Mouse (Mus musculus) retina, adult 2 months (tissue): ENCODE results near the gene Tom1l2.

Experiments used
- DNase-seq: peaks from one replicate; pipeline ENCODE4 v3.0.0-alpha.2; 2012; ENCODE audit warnings: low read depth, low spot score

Gene Tom1l2

DNA sequence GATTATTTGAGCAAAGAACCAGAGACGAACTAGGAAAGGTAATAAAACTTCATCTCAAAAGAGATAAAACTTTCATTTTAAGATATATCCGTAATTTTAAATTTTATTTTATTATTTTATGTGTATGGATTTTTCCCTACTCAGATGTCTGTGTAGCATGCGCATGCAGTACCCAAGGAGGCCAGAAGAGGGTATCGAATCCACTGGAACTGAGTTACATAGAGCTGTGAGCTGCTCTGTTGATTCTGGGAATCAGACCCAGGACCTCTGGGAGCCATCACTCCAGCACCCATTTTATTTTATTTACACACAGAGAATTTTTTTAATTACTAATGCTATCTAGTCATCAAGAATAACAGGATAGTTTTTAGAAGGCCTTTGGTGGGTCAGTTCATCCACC, 45.9 kb downstream of the Tom1l2 start:
- DNase-seq = no peak

DNA sequence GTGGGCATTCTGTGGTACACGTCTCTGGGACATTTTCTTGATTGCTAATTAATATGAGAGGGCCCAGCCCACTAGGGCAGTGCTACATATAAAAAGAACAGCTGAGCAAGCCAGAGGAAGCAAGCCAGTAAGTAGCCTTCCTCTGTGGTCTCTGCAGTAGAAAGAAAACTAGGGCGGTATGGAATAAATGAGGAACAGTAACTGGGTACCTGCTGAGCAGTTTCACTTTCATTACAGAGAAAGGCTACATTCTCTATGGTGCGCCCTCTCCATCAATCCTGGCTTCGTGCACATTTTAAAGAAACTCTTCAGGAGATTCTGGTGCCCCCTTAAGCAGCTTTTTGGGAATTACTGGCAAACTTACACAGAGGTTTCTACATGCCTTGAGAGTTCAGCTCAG, 47.1 kb downstream of the Tom1l2 start:
- DNase-seq = no peak

DNA sequence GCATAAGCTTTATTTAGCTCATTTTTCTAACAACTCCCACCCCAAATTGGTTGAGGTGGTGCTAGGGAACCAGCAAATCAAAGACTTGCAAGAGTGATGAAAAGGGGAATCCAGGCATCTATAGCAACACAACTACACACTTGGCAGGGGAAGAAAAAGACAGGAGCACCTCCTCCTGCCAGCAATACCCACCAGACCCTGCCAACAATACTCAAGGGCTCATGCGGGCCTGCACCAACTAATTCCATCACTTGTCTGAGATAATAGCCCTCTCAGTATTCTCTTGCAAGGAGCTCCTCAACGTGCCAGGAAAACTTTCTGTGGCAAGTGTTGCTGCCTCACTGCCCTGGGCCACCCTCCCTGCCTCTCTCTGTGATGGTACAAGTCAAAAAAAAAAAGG, 49.2 kb downstream of the Tom1l2 start:
- DNase-seq = no peak

DNA sequence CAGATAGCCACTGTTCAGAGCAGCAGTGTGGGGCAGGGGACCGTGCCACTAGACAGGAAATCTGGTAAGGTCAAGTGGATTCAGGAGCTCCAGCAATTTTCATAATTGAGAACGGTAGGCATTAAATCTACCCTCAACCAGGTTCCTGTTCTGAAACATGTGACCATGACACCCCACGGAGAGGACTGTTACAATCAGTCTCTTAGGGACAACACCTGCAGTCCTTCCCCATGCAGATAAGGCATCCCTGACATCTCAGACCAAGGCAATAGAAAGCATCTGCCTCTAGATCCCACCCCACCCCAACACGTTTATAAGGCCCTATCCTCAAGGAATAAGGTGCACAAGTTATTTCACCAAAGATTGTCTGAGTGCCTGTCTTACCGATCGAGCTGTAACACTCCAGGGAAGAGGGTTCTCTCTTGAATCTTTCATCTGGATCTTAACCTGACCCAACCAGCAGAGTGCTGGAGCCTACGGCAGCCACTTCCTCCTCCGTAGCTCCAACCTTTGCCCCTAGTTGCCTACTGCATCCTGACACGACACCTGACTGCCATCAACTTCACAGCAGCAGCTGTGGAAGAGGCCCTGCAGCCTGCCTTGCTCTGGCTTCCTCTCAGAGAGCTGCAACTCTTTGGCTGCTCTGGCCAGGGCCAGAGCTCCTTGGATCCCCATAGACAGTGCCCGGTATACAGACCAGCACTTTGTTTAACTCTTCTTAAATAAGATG, 50.2 kb downstream of the Tom1l2 start:
- no peak for DNase-seq

DNA sequence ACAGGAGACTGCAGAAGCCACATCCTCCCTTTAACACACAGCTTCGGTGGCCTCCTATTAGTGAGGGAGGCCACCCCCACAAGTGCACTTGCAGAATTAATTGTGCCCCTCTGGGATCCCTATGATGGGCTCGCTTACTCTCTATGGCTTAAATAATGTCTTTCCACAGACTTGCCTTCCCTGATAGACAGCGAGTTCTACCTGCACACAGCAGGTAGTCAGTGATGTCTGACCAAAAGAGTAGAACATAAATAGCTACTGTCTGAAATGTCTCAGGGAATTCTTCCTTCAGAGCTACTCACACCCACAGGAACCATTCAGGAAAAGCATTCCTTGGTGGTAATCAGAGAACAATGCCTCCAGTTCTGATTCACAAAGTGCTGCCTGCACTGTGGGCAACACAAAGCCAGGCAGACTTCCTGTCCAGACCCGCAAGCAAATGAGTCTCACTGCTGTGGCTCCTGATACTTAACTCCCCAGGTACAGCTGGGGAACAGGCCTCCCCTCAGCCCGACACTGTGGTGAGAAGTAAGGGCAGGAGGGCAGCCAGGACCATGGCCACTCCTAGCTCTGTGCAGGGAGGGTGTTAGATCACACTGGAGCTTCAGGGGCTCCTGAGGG, 51.0 kb downstream of the Tom1l2 start:
- DNase-seq = no peak

DNA sequence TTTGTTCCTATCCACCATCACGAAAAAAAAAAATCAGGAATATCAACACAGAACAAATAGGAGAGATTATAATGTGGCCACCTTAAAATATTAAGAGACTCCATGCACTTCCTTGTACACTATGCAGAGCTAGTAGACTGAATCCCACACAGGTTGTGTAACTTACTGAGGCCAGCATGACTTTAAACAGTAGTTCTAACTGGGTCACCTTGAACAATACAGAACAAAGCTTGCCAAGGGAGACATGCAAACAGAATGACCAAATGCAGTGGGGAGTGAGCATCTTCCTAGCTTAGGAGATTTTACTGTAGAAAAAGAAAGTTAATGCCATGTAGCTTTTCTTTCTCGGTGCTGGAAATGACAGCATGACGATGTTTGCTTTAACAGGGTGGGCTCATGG, 52.4 kb downstream of the Tom1l2 start:
- DNase-seq = no peak

DNA sequence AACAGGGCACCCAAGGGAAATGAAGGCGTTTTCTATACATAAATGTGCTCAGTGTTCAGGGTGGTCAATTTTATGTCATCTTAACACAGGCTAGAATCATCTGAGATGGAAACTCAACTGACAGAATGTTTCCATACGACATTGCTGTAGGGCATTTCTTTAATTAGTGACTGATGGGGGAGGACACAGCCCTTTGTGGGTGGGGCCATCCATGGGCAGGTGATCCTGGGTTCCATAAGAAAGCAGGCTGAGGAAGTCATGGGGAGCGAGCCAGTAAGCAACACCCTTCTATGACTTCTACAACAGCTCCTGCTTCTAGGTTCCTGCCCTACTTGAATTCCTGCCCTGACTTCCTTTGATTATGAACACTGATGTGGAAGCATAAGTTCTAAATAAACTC, 54.9 kb downstream of the Tom1l2 start:
- no peak for DNase-seq

DNA sequence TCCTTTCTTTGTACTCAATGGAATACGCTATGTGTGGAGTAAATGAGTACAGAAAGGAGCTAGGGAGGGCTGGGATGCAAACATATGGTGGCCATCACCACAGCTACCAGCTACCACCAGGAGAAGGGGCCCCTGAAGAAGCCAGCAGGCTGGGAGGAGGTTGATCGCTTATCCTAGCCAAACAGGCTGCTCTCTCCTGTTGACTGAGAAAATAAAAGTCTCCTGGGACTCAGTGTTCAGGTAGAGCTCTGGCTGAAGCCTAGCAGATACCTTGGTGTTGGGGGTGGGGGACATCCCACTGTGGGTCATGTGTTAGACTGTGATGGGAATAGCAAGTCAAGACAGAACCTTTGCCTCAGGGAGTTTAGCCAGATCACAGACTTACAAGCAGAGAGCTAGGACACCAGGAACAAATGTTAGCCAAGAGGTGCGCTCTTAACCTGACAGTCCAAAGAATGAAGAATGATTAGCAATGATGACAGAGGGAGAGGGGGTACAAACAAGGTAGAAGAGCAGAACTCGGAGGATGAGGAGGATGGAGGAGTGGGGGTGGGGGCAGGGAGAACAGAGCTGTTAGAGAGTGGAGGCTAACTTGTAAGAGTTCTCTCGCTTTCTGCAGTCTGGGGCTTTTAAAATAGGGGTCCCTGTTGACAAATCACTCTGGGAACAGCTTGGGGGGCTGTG, 57.9 kb downstream of the Tom1l2 start:
- no peak for DNase-seq

DNA sequence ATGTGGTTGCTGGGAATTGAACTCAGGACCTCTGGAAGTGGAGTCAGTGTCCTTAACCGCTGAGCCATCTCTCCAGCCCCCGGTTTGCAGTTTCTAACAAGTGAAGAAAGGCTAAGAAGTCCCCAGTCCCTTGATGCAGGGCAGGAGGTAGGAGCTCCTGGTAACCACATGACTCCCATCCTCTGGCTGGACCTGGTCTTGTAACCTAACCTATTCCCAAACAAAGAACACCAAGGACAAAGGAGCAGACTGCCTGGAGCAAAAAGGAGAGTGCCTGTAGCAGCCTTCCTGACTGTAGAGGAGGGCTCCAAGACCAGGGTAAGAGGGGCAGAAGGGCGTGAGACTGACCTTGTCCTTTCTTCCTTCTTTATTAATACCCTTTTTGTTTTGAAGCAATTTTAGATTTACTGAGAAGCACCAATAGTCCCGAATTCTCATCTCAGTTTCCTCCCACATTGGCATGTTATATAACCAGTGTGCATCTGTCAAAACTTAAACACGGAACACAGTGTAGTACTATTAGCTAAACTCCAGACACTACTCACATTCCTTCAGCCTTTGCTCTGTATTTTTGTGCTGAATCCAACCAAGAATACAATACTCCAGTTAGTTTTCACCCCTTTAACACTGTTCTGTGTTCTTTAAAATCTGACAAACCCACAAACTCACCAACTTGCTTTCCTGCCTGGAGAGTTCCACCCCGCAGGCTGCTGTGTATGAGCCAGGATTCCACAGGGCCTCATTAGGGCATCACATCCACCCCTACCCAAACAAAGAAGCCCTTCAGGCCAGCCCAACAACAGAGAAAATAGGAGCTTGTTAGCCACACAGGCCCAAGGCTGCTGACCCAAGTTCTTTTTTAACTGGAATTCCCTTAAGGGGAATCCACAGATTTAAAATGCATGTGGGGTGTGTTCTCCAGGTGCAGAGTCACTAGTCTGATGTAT, 58.7 kb downstream of the Tom1l2 start:
- DNase-seq = no peak

DNA sequence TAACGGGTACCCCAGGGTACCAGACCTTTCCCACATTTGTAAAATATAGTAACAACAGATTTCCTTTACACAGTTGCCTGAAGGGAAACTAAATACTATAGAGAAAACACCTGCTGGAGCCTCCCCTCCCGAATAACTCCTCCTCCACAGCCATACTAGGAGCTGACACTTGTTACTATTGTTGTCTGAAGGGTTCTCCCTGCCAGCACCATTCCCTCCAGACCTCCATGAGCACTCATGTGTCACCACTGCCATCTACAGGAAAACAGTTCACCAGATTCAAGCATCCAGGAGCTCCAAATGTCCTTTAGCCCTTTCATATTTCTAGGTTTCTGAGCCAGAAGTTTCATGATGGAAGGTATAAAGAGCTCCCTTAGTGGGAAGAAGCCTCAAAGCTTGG, 60.0 kb downstream of the Tom1l2 start:
- peak; percentile 39 for DNase-seq

DNA sequence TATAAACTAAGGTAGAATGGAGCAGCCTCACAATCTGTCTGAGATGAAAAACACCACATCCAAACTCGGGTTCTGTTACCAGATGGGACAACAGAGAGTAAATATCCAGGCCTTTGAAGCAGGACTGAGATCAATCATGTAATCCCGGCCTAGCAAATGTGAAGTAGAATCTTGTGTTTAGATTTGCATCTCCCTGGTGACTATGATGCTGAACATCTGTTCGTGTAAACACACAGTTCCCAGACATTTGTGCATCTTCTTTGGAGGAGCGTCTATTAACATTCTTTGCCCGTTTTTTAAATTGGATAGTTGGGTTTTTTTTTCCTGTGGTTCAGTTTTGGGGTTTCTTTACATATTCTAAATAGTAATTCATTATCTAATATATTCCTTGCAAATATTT, 63.7 kb downstream of the Tom1l2 start:
- DNase-seq = no peak

DNA sequence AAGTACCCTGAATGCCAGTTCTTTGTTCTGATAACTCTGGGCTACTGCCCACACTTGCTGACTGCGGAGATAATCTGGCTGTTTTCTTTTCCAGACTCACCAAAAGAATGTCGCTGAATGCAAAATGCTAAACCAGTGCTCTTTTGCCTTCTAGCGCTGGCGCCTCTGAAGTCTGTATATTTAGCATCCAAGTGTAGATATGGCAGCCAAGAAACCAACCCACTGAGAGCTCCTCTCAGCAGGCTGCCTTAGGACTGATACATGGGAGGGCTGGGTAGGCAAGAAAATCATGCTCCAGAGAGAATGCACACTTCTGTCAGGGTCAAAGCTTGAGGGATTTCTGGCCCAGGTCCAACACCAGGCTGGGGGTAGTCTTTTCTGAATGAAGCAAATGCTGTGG, 66.4 kb downstream of the Tom1l2 start:
- DNase-seq = no peak

DNA sequence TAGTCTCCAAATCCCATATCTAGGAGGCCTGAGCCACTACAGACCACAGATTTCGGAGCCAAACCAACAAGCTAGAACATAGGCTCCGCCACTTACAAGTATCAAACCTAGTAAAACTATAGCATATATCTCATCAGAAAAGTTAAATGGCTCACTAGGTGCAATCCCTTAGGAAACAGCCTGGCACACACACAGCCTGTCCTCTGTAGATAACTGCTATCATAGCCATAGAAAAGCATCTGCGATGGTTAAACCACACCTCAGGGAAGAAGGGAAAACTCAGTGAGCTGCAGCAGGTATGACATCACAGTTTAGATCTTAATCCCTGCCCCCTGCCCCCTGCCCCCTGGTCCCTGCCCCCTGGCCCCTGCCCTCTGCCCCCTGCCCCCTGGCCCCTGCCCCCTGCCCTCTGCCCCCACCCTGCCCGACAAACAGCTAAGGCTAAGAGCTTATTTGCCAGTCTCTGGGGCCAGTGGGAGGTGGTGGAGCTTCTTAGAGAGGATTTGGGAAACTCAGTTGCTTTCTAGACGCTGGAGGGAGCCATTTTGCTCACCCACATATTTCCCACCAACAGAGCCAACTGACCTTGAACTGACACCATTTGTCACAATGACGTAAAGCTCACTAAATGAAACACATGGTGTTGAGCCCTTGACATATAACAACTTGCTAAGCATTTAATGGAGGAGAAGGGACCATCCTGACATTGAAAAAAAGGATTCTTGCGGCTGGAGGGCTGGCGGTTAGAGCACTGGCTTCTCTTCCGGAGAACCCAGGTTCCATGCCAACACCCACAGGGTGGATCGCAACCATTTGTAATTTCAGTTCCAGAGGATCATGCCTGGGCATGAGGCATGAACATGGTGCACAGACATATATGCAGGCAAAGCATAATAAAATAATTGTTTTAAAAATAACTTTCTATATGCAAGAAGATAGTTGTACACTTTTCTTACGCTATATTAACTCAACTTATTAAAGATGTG, 72.0 kb downstream of the Tom1l2 start:
- DNase-seq = no peak

DNA sequence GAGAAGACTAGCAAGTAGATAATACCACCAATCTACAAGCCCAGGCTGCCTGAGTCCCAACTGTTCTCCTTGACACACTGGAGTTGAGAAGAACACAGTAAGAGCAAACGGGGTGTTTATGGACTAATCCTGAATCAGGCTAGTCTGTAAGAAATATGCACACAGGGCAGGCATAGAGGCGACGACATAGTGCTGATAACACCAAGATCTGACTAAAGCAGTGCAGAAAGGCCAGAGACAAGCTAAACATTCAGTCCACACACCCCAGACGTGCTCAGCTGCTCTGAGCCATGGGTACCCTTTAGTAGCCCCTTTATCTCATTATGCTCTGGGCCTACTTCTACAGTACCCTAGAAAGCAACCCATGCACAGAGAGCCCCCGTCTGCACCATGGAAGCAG, 73.2 kb downstream of the Tom1l2 start:
- DNase-seq = no peak

DNA sequence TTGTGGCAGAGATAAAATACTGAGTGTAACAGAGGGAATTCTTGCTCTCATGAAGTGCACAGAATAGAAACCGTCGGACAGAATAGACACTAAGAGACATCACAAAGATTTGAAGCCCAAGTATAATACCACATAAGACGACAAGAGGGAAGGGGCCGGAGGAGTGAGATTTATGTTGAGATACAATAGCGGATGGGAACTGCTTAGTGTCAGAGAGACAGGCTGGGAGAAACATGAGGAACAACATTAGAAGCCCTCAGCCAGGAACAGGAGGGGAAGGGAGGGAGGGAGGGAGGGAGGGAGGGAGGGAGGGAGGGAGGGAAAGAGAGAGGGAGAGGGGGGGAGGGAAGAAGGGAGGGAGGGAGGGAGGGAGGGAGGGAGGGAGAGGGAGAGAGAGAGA, 74.9 kb downstream of the Tom1l2 start:
- no peak for DNase-seq

DNA sequence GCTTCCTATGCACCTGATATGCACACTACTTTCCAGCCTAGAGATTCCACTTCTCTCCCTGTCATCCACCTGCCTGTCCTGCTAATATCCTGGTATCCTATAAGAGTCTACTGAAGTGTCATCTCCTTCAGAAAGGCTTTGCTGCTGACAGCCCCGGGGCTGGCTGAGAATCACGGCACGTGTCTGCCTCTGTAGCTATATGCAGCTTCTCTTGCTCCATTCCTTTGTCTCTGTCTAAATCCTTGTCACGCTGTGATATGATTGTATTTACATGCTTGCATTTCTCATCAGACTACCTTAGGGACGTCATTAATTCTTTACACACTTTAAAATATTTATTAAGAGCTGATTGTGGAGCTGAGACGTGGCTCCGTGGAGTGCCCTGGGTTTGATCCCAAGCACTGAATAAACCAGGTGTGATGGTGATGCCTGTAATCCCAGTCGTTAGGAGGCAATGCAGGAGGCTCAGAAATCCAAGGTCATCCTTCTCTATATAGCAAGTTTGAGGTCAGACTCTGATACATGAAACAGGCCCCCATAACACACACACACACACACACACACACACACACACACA, 75.5 kb downstream of the Tom1l2 start:
- DNase-seq = no peak

DNA sequence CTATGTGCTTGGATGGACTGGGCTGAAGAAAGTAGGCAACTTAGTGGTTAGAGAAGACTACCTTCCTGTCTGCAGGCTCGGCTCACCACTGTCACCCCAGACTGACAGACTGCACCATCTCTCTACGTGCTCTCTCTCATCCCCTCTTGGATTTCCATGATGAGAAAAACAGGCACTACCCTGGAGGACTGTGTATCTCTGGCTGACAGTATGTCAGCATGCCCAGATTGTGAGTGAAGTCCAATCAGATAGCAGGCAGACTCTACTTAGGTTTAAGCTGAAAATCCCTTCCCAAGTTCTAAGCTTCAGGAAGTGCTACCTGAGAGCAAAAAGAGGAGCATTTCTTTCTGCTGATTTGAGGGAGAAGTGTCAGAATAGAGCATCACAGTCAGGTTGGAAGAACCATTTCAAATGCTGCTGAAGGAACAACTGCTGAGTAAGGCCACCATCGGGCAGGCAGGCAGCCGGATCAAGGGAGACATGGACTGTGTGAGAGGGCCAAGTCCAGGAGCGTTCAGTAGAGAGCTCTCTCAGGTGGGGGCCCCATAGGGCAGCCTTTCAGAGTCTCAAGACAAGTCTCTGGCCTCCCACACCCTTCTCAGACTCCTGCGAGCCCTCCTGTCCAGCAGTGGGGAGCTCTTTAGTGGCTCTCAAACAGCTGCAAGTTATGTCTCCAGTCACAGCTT, 76.2 kb downstream of the Tom1l2 start:
- DNase-seq = no peak

DNA sequence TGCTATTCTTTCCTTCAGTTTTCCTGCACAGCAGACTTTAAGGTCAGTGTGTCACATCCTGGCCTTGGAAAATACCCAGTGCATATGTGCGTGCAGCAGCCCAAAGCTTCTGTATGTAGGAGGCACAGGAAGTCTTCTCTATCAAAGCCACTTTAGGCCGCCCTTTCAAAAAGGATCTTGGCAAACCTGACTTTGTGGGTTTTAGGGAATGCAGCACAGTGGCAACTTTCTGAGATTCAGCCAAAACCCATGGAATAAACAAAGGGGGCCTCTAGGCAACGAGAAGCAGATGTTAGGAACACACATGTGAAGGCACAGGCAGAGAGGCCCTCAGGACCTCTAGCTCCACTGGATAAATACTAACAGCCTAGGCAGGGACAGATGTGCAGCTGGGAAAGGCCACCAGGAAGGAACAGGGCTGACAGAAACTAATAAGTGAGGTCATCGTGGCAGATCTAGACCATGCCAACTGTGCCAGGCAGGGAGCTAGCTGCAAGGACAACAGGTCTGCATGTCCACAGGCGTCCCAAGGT, 79.4 kb downstream of the Tom1l2 start:
- DNase-seq = no peak

DNA sequence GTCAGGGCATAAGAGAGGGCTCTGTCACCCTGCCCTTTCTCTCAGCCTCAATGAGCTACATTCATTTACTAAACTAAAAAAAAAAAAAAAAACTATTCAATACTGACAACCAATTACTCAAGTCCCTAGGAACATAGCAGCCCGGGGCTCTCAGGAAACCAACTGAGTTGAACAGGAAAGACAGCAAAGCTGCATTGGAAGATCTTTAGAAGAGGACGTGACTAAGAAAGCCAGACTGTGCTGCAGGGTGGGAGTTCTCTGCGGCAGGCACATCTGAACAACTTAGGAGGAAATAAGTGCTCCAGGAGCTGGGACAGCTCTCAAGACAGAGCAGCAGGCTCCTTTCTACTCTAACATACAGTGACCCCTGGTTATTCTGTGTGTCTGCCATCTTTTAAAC, 84.1 kb downstream of the Tom1l2 start:
- no peak for DNase-seq
